Mouse (Mus musculus) embryo, embryonic 9.5 days (tissue): ENCODE measurements at regions not wholly inside any gene's neighbourhood (a gene's known extent, or its start where the extent isn't known, plus 50 kb on each side); places are given as distances from the start of the nearest gene placed in this dataset.

Experiments
- DNase-seq: peaks from one replicate; pipeline ENCODE4 v3.0.0-alpha.2; 2017; ENCODE audit errors: extremely low spot score

GRCm38 (mm10) chr14:68784395-68784794 lies 509.7 kb downstream of the Synb start:
- DNase-seq, result no peak

- no peak for DNase-seq
Observed at GRCm38 (mm10) chr14:68783216-68783615, 510.9 kb downstream of the Synb start.

DNA sequence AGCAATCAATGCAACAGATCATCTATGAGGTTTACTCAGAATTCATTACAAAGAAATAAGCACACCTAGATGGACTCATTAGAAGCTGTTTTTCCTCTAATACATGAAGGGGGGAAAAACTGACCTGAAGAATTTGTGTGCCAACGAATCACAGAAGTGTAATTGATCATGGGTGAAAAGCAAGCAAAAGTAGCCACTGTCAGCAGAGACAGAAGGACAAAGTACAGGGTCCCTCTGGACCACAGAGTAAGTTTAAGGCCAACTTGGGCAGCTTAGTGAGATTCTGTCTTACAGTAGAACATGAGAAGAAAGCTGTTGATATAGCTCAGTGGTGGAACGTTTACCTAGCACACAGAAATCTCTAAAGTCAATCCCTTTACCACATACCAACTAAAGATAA lies 523.7 kb downstream of the Synb start:
- DNase-seq, result no peak

- DNase-seq, result no peak
Observed at GRCm38 (mm10) chr14:68762916-68763315, 531.2 kb downstream of the Synb start.

DNA sequence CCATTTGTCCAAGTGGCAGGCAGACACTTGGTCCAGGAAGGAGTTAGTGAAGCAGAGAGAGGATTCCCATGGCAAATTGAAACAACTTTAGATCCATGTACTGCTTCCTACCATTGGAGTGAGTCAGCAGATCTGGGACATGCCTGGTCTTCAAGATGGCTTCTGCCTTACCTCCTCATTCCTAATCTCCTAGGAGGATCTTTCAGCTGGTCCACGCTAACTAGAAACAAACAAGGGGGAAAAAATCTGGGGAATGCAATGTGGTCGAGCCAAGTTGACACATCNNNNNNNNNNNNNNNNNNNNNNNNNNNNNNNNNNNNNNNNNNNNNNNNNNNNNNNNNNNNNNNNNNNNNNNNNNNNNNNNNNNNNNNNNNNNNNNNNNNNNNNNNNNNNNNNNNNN lies 549.4 kb downstream of the Synb start:
- no peak for DNase-seq

DNA sequence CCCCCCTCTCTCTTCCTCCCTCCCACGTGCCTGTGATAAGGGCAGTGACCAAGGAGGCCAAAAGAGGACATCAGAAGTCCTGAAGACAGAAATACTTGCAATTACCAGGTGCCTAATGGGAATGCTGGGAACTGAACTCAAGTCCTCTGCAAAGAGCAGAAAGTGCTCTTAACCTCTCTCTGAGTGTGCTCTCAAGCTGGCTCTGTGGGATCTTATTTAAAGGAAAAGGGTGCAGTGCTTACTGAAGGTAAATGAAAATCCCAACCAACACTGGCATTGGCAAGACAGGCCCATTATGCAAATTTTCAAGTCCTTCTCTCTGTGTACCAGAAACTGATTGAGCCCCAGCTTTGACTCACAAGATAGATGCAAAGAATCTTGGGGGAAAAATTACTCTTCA lies 555.6 kb downstream of the Synb start:
- DNase-seq, result no peak

GRCm38 (mm10) chr14:68735756-68736155 lies 558.3 kb downstream of the Synb start:
- peak; percentile 71 for DNase-seq

- DNase-seq, result no peak
Observed at GRCm38 (mm10) chr14:68721156-68721555, 572.9 kb downstream of the Synb start.

DNA sequence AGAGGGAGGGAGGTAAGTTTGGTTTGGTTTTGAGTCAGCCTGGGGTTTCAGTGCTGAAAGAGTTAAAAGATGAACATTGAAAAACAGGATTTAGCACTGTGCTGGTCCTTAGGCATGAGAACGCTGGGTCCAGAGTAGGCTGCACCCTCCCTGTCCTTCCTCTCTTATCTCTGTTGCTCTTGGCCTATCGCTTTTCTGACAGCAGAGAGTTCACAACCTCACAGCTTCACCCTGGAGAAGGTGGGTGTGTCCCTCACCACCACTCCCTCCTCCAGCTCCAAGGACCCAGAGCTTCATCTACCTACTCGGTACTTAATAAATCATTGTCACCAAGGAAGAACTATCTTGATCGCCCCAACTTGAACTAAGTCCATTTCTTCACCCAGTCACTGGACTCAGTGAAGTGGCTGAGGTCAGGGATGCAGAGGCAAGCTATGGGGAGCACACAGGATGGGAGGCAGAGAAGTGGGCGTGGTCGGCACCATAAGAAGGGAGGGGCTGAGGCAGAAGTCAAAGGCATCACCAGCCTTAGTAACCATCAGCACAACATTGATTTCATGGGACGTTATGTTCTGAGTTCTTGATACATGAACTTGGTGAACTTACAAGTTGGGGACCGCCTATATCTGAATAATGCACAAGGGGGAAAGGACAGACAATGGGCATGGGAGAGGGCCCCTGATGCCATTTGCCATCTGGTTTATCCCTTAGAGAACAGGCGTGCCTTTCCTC lies 574.5 kb downstream of the Synb start:
- no peak for DNase-seq

- DNase-seq, result no peak
Observed at GRCm38 (mm10) chr14:68718846-68719245, 575.3 kb downstream of the Synb start.
